ENCODE assay signal across 1 mouse cellular context in genomic region chr10:127350594-127351284, GRCm38 (mm10).
TF ChIP-seq lines count a peak whose summit lies in the region.

No protein-coding gene starts in this region.

TF ChIP-seq in MEL, 35 proteins besides CTCF, POLR2A, EP300 and RAD21 (continued from another document):
- no peak for TF ChIP-seq POLR2AphosphoS2 (IDR thresholded peaks at IDR 0.05; ENCODE audit: low read length)
- TF ChIP-seq POLR2AphosphoS5 (IDR thresholded peaks at IDR 0.05; ENCODE audit: borderline replicate concordance, low read depth, low read length): no peak
- no peak for TF ChIP-seq MAFK (IDR thresholded peaks at IDR 0.05; ENCODE audit: borderline replicate concordance, low read depth, low read length)
- no peak for TF ChIP-seq JUND (IDR thresholded peaks at IDR 0.05; ENCODE audit: low read depth, low read length)
- TF ChIP-seq E2F4 (IDR thresholded peaks at IDR 0.05; ENCODE audit: borderline replicate concordance, low read depth, low read length): no peak
- no peak for TF ChIP-seq ZKSCAN1 (IDR thresholded peaks at IDR 0.05; ENCODE audit: low read depth, low read length)
- no peak for TF ChIP-seq BHLHE40 (IDR thresholded peaks at IDR 0.05; ENCODE audit: borderline replicate concordance, low read depth, low read length)
- peak; percentile 34; the same call in 1 of the 2 replicates for TF ChIP-seq ZC3H11A (IDR thresholded peaks at IDR 0.05; ENCODE audit: low read depth, low read length)
- TF ChIP-seq ETS1 (IDR thresholded peaks at IDR 0.05; ENCODE audit: low read depth, low read length): no peak
- TF ChIP-seq MEF2A (IDR thresholded peaks at IDR 0.05; ENCODE audit: extremely low read depth, insufficient replicate concordance, low read depth, low read length, poor library complexity, severe bottlenecking): no peak
- TF ChIP-seq SIN3A (IDR thresholded peaks at IDR 0.05; ENCODE audit: low read length): peak; percentile 56
- TF ChIP-seq MXI1 (IDR thresholded peaks at IDR 0.05; ENCODE audit: low read depth, low read length): peak; percentile 63; the same call in 1 of the 2 replicates
- TF ChIP-seq RCOR1 (IDR thresholded peaks at IDR 0.05; ENCODE audit: low read depth, low read length): no peak
- TF ChIP-seq MAX (IDR thresholded peaks at IDR 0.05; ENCODE audit: low read length): peak; percentile 69
- TF ChIP-seq TAL1 (IDR thresholded peaks at IDR 0.05; ENCODE audit: low read length): no peak
- no peak for TF ChIP-seq CHD2 (IDR thresholded peaks at IDR 0.05; ENCODE audit: low read length)
- TF ChIP-seq USF2 (IDR thresholded peaks at IDR 0.05; ENCODE audit: borderline replicate concordance in 1 of 2, insufficient read depth in 1 of 2, low read depth in 1 of 2, low read length in 2 of 2): no peak
